Mouse (Mus musculus) adrenal gland, adult 8-10 months (tissue): ENCODE measurements around the gene Ttc32. TPM values are rescaled to one million over a fixed set of nuclear protein-coding genes. Genes with fewer than 3 reads are reported as not detected.
"Not testable (repeated sequence)": the region's sequence is repeated elsewhere in the genome, so short reads cannot be mapped to it uniquely, and the experiment has no call there.

Experiments used
- DNase-seq: peaks from one replicate; pipeline ENCODE4 v3.0.0; 2022
- total RNA-seq, 4 experiments: library from RNA; stranded (reverse); gene quantifications; 2 replicates each; pipeline ENCODE4 v1.2.4; 2022

The Ttc32 gene
- total RNA-seq, result 10 to 100 TPM; 11.5 to 15.7 (median 14.0) TPM

GRCm38 (mm10) chr12:9029888-9030723 is at the start of gene Ttc32:
TSS of gene Ttc32 (plus strand) at chr12:9029997.
- peak; percentile 92 for DNase-seq

GRCm38 (mm10) chr12:8993231-8993630 is 36.6 kb upstream of the Ttc32 start:
- DNase-seq, result no peak

- no peak for DNase-seq
Observed at GRCm38 (mm10) chr12:8998318-8998717, 31.5 kb upstream of the Ttc32 start.

- peak; percentile 36 for DNase-seq
Observed at GRCm38 (mm10) chr12:9002038-9002648, 27.7 kb upstream of the Ttc32 start.

- DNase-seq, result no peak
Observed at GRCm38 (mm10) chr12:9007146-9007545, 22.7 kb upstream of the Ttc32 start.

GRCm38 (mm10) chr12:9007811-9008210 is 22.0 kb upstream of the Ttc32 start:
- DNase-seq, result no peak

GRCm38 (mm10) chr12:9010311-9010710 is 19.5 kb upstream of the Ttc32 start:
- DNase-seq, result no peak

- DNase-seq, result no peak
Observed at GRCm38 (mm10) chr12:9016376-9016775, 13.4 kb upstream of the Ttc32 start.

GRCm38 (mm10) chr12:9020431-9020830 is 9.4 kb upstream of the Ttc32 start:
- DNase-seq, result no peak

- DNase-seq, result no peak
Observed at GRCm38 (mm10) chr12:9020986-9021385, 8.8 kb upstream of the Ttc32 start.

GRCm38 (mm10) chr12:9023031-9023430 is 6.8 kb upstream of the Ttc32 start:
- no peak for DNase-seq

- no peak for DNase-seq
Observed at GRCm38 (mm10) chr12:9024071-9024470, 5.7 kb upstream of the Ttc32 start.

- DNase-seq, result no peak
Observed at GRCm38 (mm10) chr12:9024736-9025135, 5.1 kb upstream of the Ttc32 start.

GRCm38 (mm10) chr12:9026843-9027242 is 3.0 kb upstream of the Ttc32 start:
- no peak for DNase-seq

- not testable (repeated sequence) for DNase-seq
Observed at GRCm38 (mm10) chr12:9028816-9029215, 981 bp upstream of the Ttc32 start.

- DNase-seq, result no peak
Observed at GRCm38 (mm10) chr12:9029506-9029887, 300 bp upstream of the Ttc32 start.

- no peak for DNase-seq
Observed at GRCm38 (mm10) chr12:9031166-9031565, 1.4 kb downstream of the Ttc32 start.

GRCm38 (mm10) chr12:9033140-9033539 is 3.3 kb downstream of the Ttc32 start:
- no peak for DNase-seq

- no peak for DNase-seq
Observed at GRCm38 (mm10) chr12:9036409-9036808, 6.6 kb downstream of the Ttc32 start.

- no peak for DNase-seq
Observed at GRCm38 (mm10) chr12:9040177-9040576, 10.4 kb downstream of the Ttc32 start.

GRCm38 (mm10) chr12:9040686-9041085 is 10.9 kb downstream of the Ttc32 start:
- DNase-seq, result no peak

GRCm38 (mm10) chr12:9042316-9042715 is 12.5 kb downstream of the Ttc32 start:
- no peak for DNase-seq

GRCm38 (mm10) chr12:9042759-9043158 is 13.0 kb downstream of the Ttc32 start:
- no peak for DNase-seq

GRCm38 (mm10) chr12:9044666-9045065 is 14.9 kb downstream of the Ttc32 start:
- DNase-seq, result no peak
